Mouse (Mus musculus) CH12.LX (cell line): ENCODE data around the gene Chmp5. TPM values are rescaled to one million over a fixed set of nuclear protein-coding genes. Genes with fewer than 3 reads are reported as not detected.

Source experiments
- DNase-seq: peaks from one replicate; pipeline ENCODE4 v3.0.0-alpha.2; 2013; ENCODE audit errors: extremely low read depth
- H3K27ac ChIP-seq: 2 replicates; pipeline ENCODE4 v1.5.1; 2012; ENCODE audit warnings: low read depth, mild to moderate bottlenecking, control low read depth, moderate library complexity; ENCODE audit not compliant: insufficient read depth
- H3K27me3 ChIP-seq: replicated peaks from 2 replicates; pipeline ENCODE3; 2012; ENCODE audit warnings: inconsistent platforms
- H3K36me3 ChIP-seq, 2 experiments: replicated peaks in 1 of 2; 2 replicates each; pipeline versions ENCODE3 to v1.6.1; 2012; ENCODE audit warnings: inconsistent platforms in 1 of 2, low read length in 1 of 2, mild to moderate bottlenecking in 1 of 2, mixed read lengths in 1 of 2, moderate library complexity in 1 of 2; ENCODE audit not compliant: control insufficient read depth in 1 of 2, insufficient read depth in 1 of 2
- H3K4me1 ChIP-seq, 2 experiments: 2 replicates each; pipeline ENCODE4 v1.6.1; 2012; ENCODE audit warnings: inconsistent platforms in 1 of 2, moderate library complexity in 1 of 2; ENCODE audit not compliant: insufficient read depth in 2 of 2, control insufficient read depth in 1 of 2
- H3K4me2 ChIP-seq: 2 replicates; pipeline ENCODE4 v1.6.1; 2012; ENCODE audit warnings: low read depth, mild to moderate bottlenecking, control low read depth; ENCODE audit not compliant: poor library complexity, insufficient read depth, severe bottlenecking
- H3K4me3 ChIP-seq, 3 experiments: fragments of 150-350 bp in 1 of 3; sonication (generic) in 1 of 3; replicated peaks in 1 of 3; 2 replicates each; pipeline versions ENCODE3 to v1.5.1; 2011 to 2012; ENCODE audit warnings: low read depth in 2 of 3, low read length in 2 of 3, mild to moderate bottlenecking in 2 of 3, moderate library complexity in 2 of 3, control low read depth in 1 of 3, improper control_type of control experiment in 1 of 3, inconsistent platforms in 1 of 3, mixed read lengths in 1 of 3; ENCODE audit not compliant: poor library complexity in 1 of 3
- H3K79me2 ChIP-seq: replicated peaks from 2 replicates; pipeline ENCODE4 v1.6.1; 2012; ENCODE audit warnings: mild to moderate bottlenecking, moderate library complexity; ENCODE audit not compliant: control insufficient read depth, poor library complexity, insufficient read depth, severe bottlenecking; ENCODE audit errors: extremely low read depth
- H3K9ac ChIP-seq: 2 replicates; pipeline ENCODE4 v1.6.1; 2012; ENCODE audit warnings: low read depth, mild to moderate bottlenecking, control low read depth, moderate library complexity; ENCODE audit not compliant: insufficient read depth
- H3K9me3 ChIP-seq: replicated peaks from 2 replicates; pipeline ENCODE3; 2012; ENCODE audit warnings: low read length, inconsistent platforms, mixed read lengths
- CTCF ChIP-seq, 2 experiments: IDR thresholded peaks in 1 of 2; conservative IDR thresholded peaks in 1 of 2; 2 replicates each; pipeline ENCODE4 v1.5.1; 2011 to 2012; ENCODE audit warnings: low read depth in 2 of 2, low read length in 2 of 2, improper control_type of control experiment in 1 of 2, inconsistent platforms in 1 of 2, mild to moderate bottlenecking in 1 of 2, moderate library complexity in 1 of 2
- E2F4 ChIP-seq: IDR thresholded peaks from 2 replicates; pipeline ENCODE4 v1.6.1; 2011; ENCODE audit warnings: low read depth, low read length, improper control_type of control experiment; ENCODE audit not compliant: insufficient replicate concordance
- EP300 ChIP-seq: IDR thresholded peaks from 2 replicates; pipeline ENCODE4 v1.6.1; 2011; ENCODE audit warnings: low read length, improper control_type of control experiment
- JUN ChIP-seq: IDR thresholded peaks from 2 replicates; pipeline ENCODE4 v1.6.1; 2011; ENCODE audit warnings: low read depth, mild to moderate bottlenecking, low read length, improper control_type of control experiment, moderate library complexity; ENCODE audit not compliant: insufficient read depth
- JUND ChIP-seq: conservative IDR thresholded peaks from 2 replicates; pipeline ENCODE4 v1.6.1; 2011; ENCODE audit warnings: low read depth, low read length, improper control_type of control experiment
- KAT2A ChIP-seq: IDR thresholded peaks from 2 replicates; pipeline ENCODE4 v1.6.1; 2012; ENCODE audit warnings: low read length, improper control_type of control experiment, inconsistent platforms; ENCODE audit not compliant: insufficient replicate concordance
- MAFK ChIP-seq: IDR thresholded peaks from 2 replicates; pipeline ENCODE4 v1.6.1; 2011; ENCODE audit warnings: low read length, improper control_type of control experiment; ENCODE audit not compliant: insufficient replicate concordance
- MXI1 ChIP-seq: IDR thresholded peaks from 2 replicates; pipeline ENCODE4 v1.6.1; 2011; ENCODE audit warnings: mild to moderate bottlenecking, low read depth, low read length, improper control_type of control experiment
- MYC ChIP-seq: IDR thresholded peaks from 2 replicates; pipeline ENCODE4 v1.6.1; 2011; ENCODE audit warnings: low read depth, mild to moderate bottlenecking, improper control_type of control experiment, low read length
- NELFE ChIP-seq: IDR thresholded peaks from 2 replicates; pipeline ENCODE4 v1.6.1; 2011; ENCODE audit warnings: low read depth, low read length, improper control_type of control experiment
- NRF1 ChIP-seq: IDR thresholded peaks from 2 replicates; pipeline ENCODE4 v1.6.1; 2014; ENCODE audit warnings: low read depth, mild to moderate bottlenecking, inconsistent platforms, low read length, improper control_type of control experiment, moderate library complexity
- POLR2AphosphoS2 ChIP-seq: IDR thresholded peaks from 2 replicates; pipeline ENCODE4 v1.6.1; 2011; ENCODE audit warnings: low read depth, low read length, improper control_type of control experiment
- RAD21 ChIP-seq: IDR thresholded peaks from 2 replicates; pipeline ENCODE4 v1.6.1; 2011; ENCODE audit warnings: low read depth, mild to moderate bottlenecking, low read length, improper control_type of control experiment, moderate library complexity
- RCOR1 ChIP-seq: conservative IDR thresholded peaks from 2 replicates; pipeline ENCODE4 v1.6.1; 2012; ENCODE audit warnings: low read depth, mild to moderate bottlenecking, inconsistent platforms, low read length, improper control_type of control experiment
- SIN3A ChIP-seq: IDR thresholded peaks from 2 replicates; pipeline ENCODE4 v1.6.1; 2012; ENCODE audit warnings: low read length, improper control_type of control experiment, inconsistent platforms
- TBP ChIP-seq: conservative IDR thresholded peaks from 2 replicates; pipeline ENCODE4 v1.6.1; 2011; ENCODE audit warnings: low read depth, low read length, improper control_type of control experiment
- UBTF ChIP-seq: IDR thresholded peaks from 2 replicates; pipeline ENCODE4 v1.6.1; 2012; ENCODE audit warnings: low read depth, mild to moderate bottlenecking, inconsistent platforms, low read length, improper control_type of control experiment, moderate library complexity
- USF2 ChIP-seq: conservative IDR thresholded peaks from 2 replicates; pipeline ENCODE4 v1.6.1; 2011; ENCODE audit warnings: low read depth, low read length, improper control_type of control experiment
- ZC3H11A ChIP-seq: IDR thresholded peaks from 2 replicates; pipeline ENCODE4 v1.6.1; 2012; ENCODE audit warnings: low read depth, mild to moderate bottlenecking, inconsistent platforms, low read length, improper control_type of control experiment
- ZMIZ1 ChIP-seq: IDR thresholded peaks from 2 replicates; pipeline ENCODE4 v1.6.1; 2012; ENCODE audit warnings: low read depth, mild to moderate bottlenecking, inconsistent platforms, low read length, improper control_type of control experiment
- ZNF384 ChIP-seq: IDR thresholded peaks from 2 replicates; pipeline ENCODE4 v1.6.1; 2012; ENCODE audit warnings: low read depth, low read length, improper control_type of control experiment, inconsistent platforms
- dilution Hi-C: fragments of 300-500 bp; cut with MboI; formaldehyde crosslinking; loops from 2 replicates; pipeline ENCODE4 v1.14.3; 2020; ENCODE audit warnings: low sequenced_read_pairs; ENCODE audit not compliant: extremely low pct_unique_long_range_greater_than_20kb, extremely low pct_ligation_motif_present
- in situ Hi-C: fragments of 300-500 bp; cut with MboI; formaldehyde crosslinking; loops from 3 replicates; pipeline ENCODE4 v1.14.3; 2019; ENCODE audit warnings: low sequenced_read_pairs, low pct_ligation_motif_present, low pct_unique_long_range_greater_than_20kb, mixed read lengths
- polyA plus RNA-seq: library from polyadenylated mRNA; unstranded; fragments of >175 nt; gene quantifications from 2 replicates; pipeline ENCODE4 v1.2.1, GENCODE M21; 2012; ENCODE audit warnings: low read depth; ENCODE audit not compliant: insufficient read length
- total RNA-seq, 2 experiments: library from RNA; depleted of rRNA; stranded (reverse); fragments of 300-350 nt in 1 of 2; fragments of >200 nt in 1 of 2; gene quantifications; 2 replicates each; pipeline ENCODE4 v1.2.3; 2012 to 2014

Chmp5 gene
- total and polyA plus RNA-seq, 3 experiments: 45.9 to 86.7 (median 53.0) TPM

GRCm38 (mm10) chr4:40955942-40956341, 7.7 kb downstream of the Chmp5 start:
- Histone ChIP-seq H3K79me2 (no peaks in the 10 kb centered on the region), H3K9me3 (no peaks in the 10 kb centered on the region), H3K9ac (no peak overlapping the region), H3K4me3 (no peak overlapping the region), H3K27me3 (no peaks in the 10 kb centered on the region), H3K4me2 (no peak overlapping the region), H3K4me1 (no peaks in the 10 kb centered on the region), H3K36me3 (peaks cover 60 to 89% of the 10 kb centered on the region in 2 experiments), H3K27ac (no peak overlapping the region)
- dilution Hi-C loops: no loop called here
- TF ChIP-seq RCOR1: no peak
- TF ChIP-seq USF2: no peak
- TF ChIP-seq UBTF: no peak
- TF ChIP-seq ZNF384: no peak
- TF ChIP-seq NELFE: no peak
- in situ Hi-C loops: no loop called here
- no peak for DNase-seq

- Histone ChIP-seq H3K36me3 (peaks cover 47 to 85% of the 10 kb centered on the region in 2 experiments), H3K4me3 (no peak overlapping the region), H3K79me2 (no peaks in the 10 kb centered on the region), H3K4me1 (no peaks in the 10 kb centered on the region), H3K27me3 (no peaks in the 10 kb centered on the region), H3K4me2 (no peak overlapping the region), H3K9ac (no peak overlapping the region), H3K9me3 (no peaks in the 10 kb centered on the region), H3K27ac (no peak overlapping the region)
- DNase-seq: no peak
- TF ChIP-seq KAT2A: no peak
- TF ChIP-seq NRF1: no peak
- no peak for TF ChIP-seq POLR2AphosphoS2
- no peak for TF ChIP-seq MYC
- no peak for TF ChIP-seq SIN3A
- no peak for TF ChIP-seq E2F4
- TF ChIP-seq EP300: no peak
- no peak for TF ChIP-seq MXI1
- no peak for TF ChIP-seq TBP
- TF ChIP-seq CTCF (conservative IDR thresholded peaks at IDR 0.05 in 1 of 2, IDR thresholded peaks at IDR 0.05 in 1 of 2; ENCODE audit: low read depth in 2 of 2, low read length in 2 of 2): no peak
- no peak for TF ChIP-seq JUN
- no peak for TF ChIP-seq MAFK
- TF ChIP-seq USF2: no peak
- no peak for TF ChIP-seq ZMIZ1
- no peak for TF ChIP-seq JUND
- no peak for TF ChIP-seq RAD21
- no peak for TF ChIP-seq UBTF
- no peak for TF ChIP-seq ZC3H11A
- dilution Hi-C loops (no loop called here), in situ Hi-C loops (no loop called here)
Observed at GRCm38 (mm10) chr4:40963536-40963935, 15.3 kb downstream of the Chmp5 start.
